Mouse (Mus musculus) monocyte, adult 2 months (primary cell): Measurements from ENCODE around the gene Ubr4.

Experiments
- DNase-seq, 2 experiments: peaks; one replicate each; pipeline ENCODE4 v3.0.0; 2022; ENCODE audit warnings: low spot score in 2 of 2, low read depth in 1 of 2

Gene Ubr4

GRCm38 (mm10) chr4:139481400-139481799 lies 129.0 kb downstream of the Ubr4 start:
- no peak for DNase-seq

- DNase-seq = no peak
These were observed 131.2 kb downstream of the Ubr4 start for GRCm38 (mm10) chr4:139483461-139484105.

DNA sequence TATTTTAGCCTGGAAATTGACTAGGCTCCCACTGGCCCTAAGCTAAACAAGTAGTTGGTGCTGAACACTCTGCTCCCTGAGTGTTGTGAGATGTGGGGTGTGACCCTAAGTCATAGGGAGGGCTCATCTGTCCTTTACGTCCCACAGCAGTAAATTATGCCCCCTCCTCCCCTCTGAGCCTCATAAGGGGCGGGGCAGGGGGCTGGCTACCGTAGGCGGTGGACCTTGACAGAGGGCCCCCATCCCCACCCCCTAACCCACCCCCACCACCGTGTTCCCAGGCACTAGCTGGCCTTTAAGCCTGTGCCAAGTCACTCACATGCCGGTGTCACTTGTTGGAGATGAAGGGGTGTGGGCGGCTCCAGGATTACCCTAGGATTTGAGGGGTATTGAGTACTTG lies 132.1 kb downstream of the Ubr4 start:
- no peak for DNase-seq

DNA sequence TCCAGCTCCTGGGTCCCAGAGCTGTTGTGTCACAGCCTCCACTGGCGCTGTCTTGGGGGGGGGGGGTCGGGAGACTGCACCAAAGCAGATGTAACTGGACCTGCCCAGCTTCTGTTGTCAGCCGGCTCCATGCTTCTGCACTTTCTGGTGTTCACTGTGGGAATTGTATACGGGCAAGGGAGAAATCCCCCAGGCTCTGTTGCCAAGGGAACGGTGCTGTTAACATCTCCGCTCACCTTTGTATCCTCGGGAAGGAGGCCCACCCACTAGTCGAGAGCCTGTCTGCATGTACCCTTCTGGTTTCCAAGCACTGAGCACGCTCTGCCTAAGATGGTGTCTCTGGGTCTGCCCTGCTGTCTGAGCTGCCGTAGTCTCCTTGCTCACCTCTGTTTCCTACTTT lies 134.7 kb downstream of the Ubr4 start:
- DNase-seq = no peak

DNA sequence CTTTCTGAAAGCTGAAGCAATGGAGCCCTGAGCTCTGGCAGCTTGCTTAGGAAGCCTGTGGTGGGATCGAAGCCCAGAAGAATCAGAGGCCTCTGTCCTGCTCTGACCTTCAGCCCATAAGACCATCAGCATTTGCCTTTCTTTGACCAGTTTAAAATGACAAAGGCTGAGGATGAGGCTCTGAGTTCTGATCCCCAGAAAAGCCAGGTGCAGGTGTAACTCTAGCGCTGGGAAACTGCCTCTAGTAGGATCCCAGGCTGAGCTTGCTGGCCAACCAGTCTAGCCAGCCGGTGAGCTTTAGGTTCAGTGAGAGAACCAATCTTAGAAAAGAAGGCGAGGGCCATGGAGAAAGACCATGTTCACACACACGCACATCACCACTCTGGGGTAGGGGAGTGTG lies 135.9 kb downstream of the Ubr4 start:
- DNase-seq = no peak

- DNase-seq = no peak
These were observed 137.5 kb downstream of the Ubr4 start for GRCm38 (mm10) chr4:139489946-139490345.

GRCm38 (mm10) chr4:139490413-139491055 lies 138.1 kb downstream of the Ubr4 start:
- peak in 1 of 2 experiments; percentile 19 for DNase-seq

DNA sequence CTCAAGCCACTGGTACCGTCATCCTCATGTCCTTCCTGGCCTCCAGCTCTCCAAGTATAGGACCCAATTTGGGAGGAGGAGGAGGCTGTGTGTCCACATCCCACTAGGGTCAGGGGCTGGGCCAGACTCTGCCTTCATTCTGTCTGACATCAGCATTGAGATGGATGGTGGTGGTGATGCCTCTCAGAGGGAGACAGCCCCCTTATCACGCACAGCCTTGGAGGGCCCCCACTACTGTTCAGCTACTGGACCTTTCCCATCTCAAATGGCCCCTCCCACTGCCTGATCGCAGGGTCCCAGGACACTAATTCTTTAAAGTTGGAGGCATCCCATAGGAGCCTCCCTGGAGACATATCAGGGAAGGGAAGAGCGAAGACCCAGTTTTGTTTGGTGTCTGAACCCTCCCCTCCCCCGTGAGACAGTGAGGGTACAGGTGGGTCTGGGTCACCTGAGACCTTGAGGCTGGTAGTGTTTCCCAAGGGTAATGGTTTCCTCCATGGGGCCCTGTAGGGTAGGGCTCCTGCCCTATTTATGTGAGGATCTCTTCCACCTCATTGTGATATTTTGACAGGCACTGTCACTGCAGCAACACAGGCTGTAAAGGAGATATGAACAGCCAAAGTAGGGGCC lies 139.2 kb downstream of the Ubr4 start:
- no peak for DNase-seq

DNA sequence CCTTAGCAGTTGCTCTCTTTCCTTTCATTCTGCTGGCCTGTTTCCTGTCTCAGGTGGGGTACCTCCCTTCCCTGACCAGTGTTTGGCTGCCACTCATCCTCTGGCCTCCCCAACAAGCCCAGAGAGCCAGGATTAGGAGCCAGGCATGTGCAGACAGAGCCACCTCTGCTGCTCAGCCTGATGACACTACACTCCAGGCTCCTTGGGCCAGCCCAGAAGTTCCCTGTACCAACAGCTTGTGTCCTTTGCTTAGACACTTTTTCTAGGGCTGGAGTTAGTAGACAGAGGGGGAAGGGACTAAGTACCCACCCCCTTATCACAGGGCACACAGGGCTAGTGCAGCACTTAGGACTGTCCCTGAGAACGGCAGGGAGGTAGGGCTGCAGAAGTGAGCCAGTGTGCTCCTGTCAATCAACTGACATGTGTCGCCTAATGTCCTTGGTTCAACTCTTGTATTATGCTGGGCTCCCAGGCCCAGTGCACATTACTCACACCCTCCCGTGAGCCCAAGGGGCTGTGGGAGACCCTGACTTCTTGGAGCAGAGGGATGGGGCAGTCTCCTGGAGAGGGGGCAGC lies 139.9 kb downstream of the Ubr4 start:
- DNase-seq = no peak

DNA sequence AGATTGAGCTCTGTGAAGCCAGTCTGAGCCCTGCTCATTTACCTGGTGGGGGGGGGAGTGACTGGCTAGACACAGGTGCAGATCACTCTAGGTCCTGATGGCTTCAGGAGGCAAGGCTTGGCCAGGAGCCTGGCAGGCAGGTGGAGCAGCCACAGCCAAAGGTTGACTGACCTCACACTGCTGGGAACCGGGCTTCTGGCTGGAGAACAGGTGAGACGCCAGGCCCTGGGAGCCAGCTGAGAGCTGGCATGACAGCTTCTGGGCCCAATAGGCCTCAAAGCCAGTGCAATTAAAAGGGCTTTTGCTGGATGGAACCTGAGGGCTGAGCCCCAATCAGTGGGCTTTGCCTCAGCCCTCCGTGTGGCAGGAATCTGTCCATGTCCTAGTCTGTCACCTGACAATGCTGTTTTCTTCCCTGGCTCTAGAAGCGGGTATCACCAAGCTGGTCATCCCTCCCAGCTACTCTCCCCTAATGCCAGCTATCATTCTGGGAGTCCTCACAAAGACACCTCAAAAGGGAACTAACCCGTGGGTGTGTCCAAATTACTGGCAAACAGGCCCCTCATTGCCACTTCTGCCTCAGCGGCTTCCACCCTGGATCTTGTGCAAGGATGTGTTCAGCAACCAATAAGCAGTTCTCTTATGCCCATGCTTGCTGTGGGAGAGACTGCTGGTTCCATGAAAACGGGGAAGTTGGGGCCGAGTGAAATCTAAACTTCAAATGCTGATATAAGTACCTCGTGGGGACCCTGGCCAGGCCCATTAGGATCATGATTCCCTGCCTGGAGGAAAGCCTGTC lies 141.0 kb downstream of the Ubr4 start:
- peak; percentile 76 to 87 for DNase-seq

GRCm38 (mm10) chr4:139500814-139501213 lies 148.4 kb downstream of the Ubr4 start:
- DNase-seq = no peak

DNA sequence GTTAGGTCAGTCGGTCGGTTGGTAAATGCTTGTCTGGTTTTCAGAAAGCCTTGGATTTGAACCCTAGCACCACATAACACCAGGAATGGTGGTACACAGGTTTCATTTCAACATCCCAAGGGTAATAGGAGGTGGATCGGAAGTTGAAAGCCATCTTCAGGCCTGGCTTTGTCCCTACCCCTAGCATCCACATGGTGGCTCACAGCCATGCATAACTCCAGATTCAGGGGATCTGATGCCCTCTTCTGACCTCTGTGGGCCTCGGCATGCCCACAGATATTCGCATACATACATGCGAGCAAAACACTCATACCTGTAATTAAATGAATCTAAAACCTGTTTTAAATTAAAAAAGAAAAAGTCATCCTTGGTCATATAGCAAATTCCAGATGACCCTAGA lies 149.3 kb downstream of the Ubr4 start:
- DNase-seq = no peak

DNA sequence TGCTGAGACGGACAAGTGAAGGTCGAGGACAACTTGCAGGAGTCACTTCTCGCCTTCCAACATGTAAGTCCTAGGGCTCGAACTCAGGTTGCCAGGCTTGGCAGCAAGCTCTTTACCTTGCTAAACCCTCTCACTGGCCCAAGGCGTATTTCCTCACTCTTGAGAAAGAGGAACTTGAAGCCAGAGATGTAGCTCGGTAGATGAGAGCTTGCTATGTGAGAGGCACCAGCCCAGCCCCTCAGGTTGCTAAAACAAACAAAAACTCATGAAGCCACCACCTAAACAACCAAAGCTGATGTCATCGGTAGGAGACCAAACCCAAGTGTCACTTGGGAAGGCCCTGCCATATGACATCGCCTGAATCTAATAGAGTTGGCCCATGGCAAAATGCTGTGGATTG lies 151.5 kb downstream of the Ubr4 start:
- DNase-seq = peak; percentile 10 to 19

DNA sequence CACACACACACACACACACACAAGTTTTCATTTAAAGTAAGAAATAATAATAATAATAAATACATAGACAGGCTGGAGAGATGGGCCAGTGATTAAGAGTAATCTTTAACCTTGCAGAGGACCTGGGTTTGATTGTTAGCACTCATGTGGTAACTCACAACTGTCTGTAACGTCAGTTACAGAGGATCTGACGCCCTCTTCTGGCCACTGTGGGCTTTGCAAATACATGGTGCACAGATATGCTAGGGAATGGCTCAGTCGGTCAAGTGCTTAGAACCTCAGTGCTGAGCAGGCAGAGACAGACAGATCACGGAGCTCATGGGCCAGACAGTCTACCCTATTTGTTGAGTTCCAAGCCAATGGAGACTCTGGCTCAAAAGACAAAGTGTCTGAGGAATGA lies 153.3 kb downstream of the Ubr4 start:
- no peak for DNase-seq

GRCm38 (mm10) chr4:139506727-139507126 lies 154.3 kb downstream of the Ubr4 start:
- no peak for DNase-seq

DNA sequence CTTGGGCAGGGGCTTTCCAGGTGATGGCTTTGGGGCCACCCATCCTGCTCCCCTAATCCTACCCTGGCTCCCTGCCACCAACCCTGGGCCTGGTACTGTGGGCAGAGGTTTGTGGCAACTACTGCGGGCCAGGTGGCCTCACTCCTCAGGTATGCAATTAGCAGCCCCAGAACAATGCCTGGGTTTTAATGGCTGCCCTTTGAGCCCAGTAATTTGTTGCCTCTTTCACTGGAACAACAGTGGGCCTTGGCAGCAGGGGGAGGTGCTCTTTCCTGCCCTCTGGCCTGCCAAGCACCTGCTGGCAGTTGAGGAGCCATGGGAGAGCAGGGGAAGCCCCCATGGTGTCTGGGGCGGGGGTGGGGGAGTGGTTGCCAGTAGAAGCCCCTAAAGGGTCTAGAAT lies 156.7 kb downstream of the Ubr4 start:
- no peak for DNase-seq

GRCm38 (mm10) chr4:139511557-139511956 lies 159.1 kb downstream of the Ubr4 start:
- no peak for DNase-seq

GRCm38 (mm10) chr4:139512985-139513384 lies 160.6 kb downstream of the Ubr4 start:
- no peak for DNase-seq

GRCm38 (mm10) chr4:139519221-139519620 lies 166.8 kb downstream of the Ubr4 start:
- DNase-seq = no peak

- DNase-seq = no peak
These were observed 169.5 kb downstream of the Ubr4 start for GRCm38 (mm10) chr4:139521926-139522325.

DNA sequence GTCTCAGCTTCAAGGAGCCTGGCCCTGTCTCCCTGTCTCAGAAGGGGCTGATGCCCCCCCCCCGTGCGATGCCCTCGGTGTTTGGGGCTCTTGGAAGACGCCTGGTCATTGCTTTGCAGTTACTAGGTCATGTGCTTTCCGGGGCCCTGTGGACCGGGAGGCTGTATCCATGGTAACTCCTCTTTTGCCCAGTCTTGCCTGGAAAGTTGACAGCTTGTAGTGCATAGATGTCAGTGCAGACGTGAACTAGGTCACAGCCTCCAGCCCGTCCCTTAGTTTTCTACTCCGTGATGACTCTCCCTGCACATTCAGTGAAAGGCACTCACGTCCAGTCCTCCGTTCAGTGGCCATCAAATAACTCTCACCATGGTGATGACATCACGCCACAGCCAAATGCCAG lies 174.1 kb downstream of the Ubr4 start:
- DNase-seq = no peak
